Mouse (Mus musculus) Muller cell, postnatal 12 days (primary cell): ENCODE measurements around the gene Gm17581.
A peak's percentile ranks its signal among the peaks of the same experiment; 100 is the strongest.

ENCODE experiments used
- DNase-seq: peaks from one replicate; pipeline ENCODE4 v3.0.0-alpha.2; 2015; ENCODE audit errors: inconsistent ontology term

The Gm17581 gene

DNA sequence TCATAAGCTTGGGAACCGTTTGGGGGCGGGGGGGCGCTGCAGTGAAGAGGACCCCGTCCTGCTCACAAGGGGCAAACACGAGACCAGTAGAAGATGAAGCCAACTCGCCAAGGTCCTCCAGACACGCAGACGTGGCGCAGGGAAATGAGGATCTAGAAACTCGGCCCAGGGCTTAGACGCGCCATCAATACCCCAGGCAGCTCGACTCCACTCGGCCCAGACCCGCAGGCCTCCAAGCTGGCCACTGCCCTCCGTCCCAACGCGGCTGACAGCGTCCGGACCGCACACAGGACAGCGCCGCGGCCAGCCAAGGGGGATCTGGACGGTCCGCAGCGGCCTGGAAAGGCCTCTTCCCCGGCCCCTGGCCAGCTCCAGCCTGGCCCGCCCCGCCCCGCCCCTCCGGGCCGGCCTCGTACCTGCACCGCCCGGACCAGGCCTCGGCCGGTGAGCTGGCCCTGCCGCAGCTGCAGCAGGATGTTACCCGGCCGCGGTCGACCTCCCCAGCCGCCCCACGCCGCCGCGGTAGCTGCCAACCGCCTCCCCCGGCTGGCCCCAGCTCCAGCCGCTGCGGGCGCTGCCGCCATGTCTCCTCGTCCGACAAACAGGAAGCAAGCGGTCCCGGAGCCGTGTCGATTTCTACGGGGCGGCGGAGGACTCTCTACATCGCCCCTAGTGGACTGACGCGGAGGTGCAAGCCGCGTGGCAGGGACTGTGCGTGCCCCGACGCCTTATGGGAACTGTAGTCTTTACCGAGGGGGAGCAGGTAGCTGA lies 43.8 kb downstream of the Gm17581 start, which contains the start of gene Trpc4ap:
Gene Trpc4ap (minus strand): TSS at position 662 of the 771 bp plus-strand sequence.
- DNase-seq: peak; percentile 96

DNA sequence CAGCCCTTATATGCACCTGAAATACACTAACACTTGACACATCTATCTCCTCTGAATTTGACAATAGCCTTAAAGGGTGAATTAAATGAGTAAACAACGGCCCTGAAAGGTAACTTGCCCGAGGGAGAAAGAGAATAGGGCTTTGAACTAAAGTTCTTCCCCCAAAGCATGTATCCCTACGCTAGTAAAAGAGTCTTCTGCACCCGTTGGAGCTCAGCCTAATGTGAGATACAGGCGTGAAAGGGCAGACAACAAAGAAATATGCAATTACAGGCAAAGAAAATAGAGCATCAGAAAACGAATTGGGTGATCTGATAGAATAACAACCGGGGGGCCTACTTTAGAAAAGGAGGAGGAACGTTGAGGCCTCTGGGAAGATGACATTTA lies 44.3 kb downstream of the Gm17581 start:
- DNase-seq: peak; percentile 35

DNA sequence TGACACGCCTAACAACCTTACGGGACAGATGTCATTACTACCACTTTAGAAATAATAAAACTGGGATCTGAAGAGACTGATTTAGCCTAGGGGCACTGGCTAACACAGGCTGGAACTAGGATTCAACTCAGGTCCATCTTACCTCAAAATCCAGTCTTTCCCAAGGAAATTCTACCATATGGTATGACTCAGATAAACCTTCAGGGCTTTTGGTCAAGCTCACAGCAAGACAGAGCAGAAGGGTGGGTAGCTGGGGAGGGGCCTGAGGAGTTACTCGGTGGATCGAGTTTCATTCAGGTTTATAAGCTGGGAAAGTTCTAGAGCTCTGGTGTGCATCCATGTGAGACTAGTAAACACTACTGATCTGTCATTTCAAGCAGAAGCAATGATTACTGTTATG lies 46.5 kb downstream of the Gm17581 start:
- DNase-seq: no peak

DNA sequence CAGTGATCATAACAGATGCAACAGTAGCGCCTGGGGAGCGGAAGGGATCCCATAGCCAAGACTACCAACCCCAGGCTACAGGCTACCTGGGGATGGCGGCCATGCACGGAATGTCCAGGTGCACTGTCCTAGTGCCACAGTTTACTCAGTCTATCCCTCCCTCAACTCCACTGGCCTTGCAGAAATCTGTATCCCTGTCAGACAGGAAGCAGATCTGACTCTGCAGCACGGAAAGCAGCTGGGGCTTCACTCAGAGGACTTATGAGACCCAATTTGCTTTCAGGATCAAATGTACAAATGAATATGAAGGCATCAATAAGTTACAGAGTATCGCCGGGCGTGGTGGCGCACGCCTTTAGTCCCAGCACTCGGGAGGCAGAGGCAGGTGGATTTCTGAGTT lies 47.9 kb downstream of the Gm17581 start:
- no peak for DNase-seq

DNA sequence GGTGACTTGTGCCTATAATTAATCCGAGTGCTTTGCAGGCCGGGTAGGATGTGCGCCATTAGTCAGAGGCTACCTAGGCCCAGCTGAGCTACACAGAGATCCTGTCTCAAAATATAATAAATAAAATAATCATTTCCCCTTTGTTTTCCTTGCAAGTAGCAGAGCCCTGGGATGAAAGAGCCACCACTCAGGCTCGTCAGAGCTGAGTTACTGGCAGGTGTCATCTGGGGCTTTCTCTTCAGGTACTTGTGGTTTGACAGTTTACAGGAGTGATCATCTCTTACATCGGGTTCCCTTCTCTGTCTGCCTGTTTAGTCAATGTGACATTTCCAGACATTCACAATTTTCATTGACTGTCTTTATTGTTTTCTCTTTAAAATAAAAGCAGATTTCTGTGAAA lies 49.1 kb downstream of the Gm17581 start:
- no peak for DNase-seq
